Mouse (Mus musculus) limb, embryonic 11.5 days (tissue): ENCODE data around the gene Pkn2. TPM values are rescaled to one million over a fixed set of nuclear protein-coding genes. Genes with fewer than 3 reads are reported as not detected.

Experiments used
- ATAC-seq: fragments of 200-750 bp; cut with Nextera tagmentation; 2 replicates; pipeline ENCODE4 v1.8.0; 2017; ENCODE audit warnings: low read depth; ENCODE audit not compliant: insufficient number of reproducible peaks, low FRiP score, low TSS enrichment
- DNase-seq: peaks from one replicate; pipeline ENCODE4 v3.0.0-alpha.2; 2015; ENCODE audit warnings: low spot score
- H3K27ac ChIP-seq: fragments of 300-500 bp; sonication (generic); replicated peaks from 2 replicates; pipeline ENCODE4 v1.5.1; 2014; ENCODE audit warnings: low read depth, mild to moderate bottlenecking, low read length
- H3K27me3 ChIP-seq: fragments of 300-500 bp; sonication (generic); 2 replicates; pipeline ENCODE4 v1.6.1; 2014; ENCODE audit warnings: mild to moderate bottlenecking, low read length, mixed read lengths; ENCODE audit not compliant: control insufficient read depth, insufficient read depth
- H3K36me3 ChIP-seq: fragments of 300-500 bp; sonication (generic); 2 replicates; pipeline ENCODE4 v1.6.1; 2014; ENCODE audit warnings: mild to moderate bottlenecking, low read length, moderate library complexity, mixed read lengths; ENCODE audit not compliant: control insufficient read depth, insufficient read depth
- H3K4me1 ChIP-seq: fragments of 300-500 bp; sonication (generic); 2 replicates; pipeline ENCODE4 v1.6.1; 2014; ENCODE audit warnings: low read length, mixed read lengths; ENCODE audit not compliant: control insufficient read depth, insufficient read depth
- H3K4me2 ChIP-seq: fragments of 300-500 bp; sonication (generic); 2 replicates; pipeline ENCODE4 v1.6.1; 2014; ENCODE audit warnings: low read depth, mild to moderate bottlenecking, moderate library complexity; ENCODE audit not compliant: severe bottlenecking
- H3K4me3 ChIP-seq: fragments of 300-500 bp; sonication (generic); 2 replicates; pipeline ENCODE4 v1.5.1; 2014; ENCODE audit warnings: low read depth, low read length
- H3K9ac ChIP-seq: fragments of 300-500 bp; sonication (generic); 2 replicates; pipeline ENCODE4 v1.6.1; 2014; ENCODE audit warnings: mild to moderate bottlenecking, low read length
- H3K9me3 ChIP-seq: fragments of 300-500 bp; sonication (generic); 2 replicates; pipeline ENCODE4 v1.6.1; 2016; ENCODE audit warnings: low read length; ENCODE audit not compliant: control insufficient read depth
- WGBS: fragments of 180-500 bp; shearing (Covaris S2); extraction: QIAGEN DNeasy Blood & Tissue Kit; methylation state at CpG from one replicate; pipeline ENCODE4 v1.1.7; 2014; 5-methylcytosine and 5-hydroxymethylcytosine counted together
- polyA plus RNA-seq: library from polyadenylated mRNA; unstranded; fragments of >200 nt; fragmentation: Nextera tagmentation; extraction: Ambion mirVana; gene quantifications from 2 replicates; pipeline ENCODE4 v1.2.1, GENCODE M21; 2014

Pkn2 gene
- polyA plus RNA-seq, 1 experiment from 2014 or later = 52.8 TPM

DNA sequence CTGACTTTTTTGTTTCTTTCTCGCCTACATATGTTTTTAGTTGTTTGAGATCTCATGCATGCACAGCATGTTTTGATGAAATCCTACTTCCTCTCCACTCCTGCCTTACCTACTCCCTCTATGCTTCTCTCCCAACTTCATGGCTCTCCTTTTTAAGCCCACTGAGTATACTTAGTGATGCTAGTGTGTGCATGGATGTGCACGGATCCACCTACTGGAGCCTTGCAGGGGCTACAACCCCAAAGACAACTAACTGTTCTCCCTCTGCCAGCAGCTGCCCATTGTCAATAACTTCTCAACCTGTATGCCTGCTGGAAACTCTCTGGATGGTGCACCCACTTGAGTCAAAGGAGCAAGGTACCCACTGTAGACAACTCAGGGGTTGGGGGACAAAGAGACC lies 17.9 kb upstream of the Pkn2 start:
- Histone ChIP-seq H3K27ac (no peak overlapping the region), H3K36me3 (no peaks in the 10 kb centered on the region), H3K4me3 (no peak overlapping the region), H3K9me3 (no peaks in the 10 kb centered on the region), H3K4me2 (no peak overlapping the region), H3K9ac (no peak overlapping the region), H3K4me1 (no peaks in the 10 kb centered on the region), H3K27me3 (no peaks in the 10 kb centered on the region)
- DNase-seq (no peak), ATAC-seq (no peak)
- 91% methylated on average over 2 of the region's 2 CpGs for WGBS

- WGBS = 86% methylated on average over 8 of the region's 8 CpGs
- Histone ChIP-seq H3K9me3 (no peaks in the 10 kb centered on the region), H3K4me3 (no peak overlapping the region), H3K4me1 (no peaks in the 10 kb centered on the region), H3K36me3 (no peaks in the 10 kb centered on the region), H3K27me3 (no peaks in the 10 kb centered on the region), H3K9ac (no peak overlapping the region), H3K4me2 (no peak overlapping the region), H3K27ac (no peak overlapping the region)
- DNase-seq (no peak), ATAC-seq (no peak)
These were observed 17.2 kb upstream of the Pkn2 start for GRCm38 (mm10) chr3:142898949-142899396.

GRCm38 (mm10) chr3:142890442-142890841 lies 8.6 kb upstream of the Pkn2 start:
- no peak overlapping the region for H3K27ac ChIP-seq
- 89% methylated on average over 3 of the region's 3 CpGs for WGBS

GRCm38 (mm10) chr3:142886963-142887362 lies 5.2 kb upstream of the Pkn2 start:
- no peaks in the 10 kb centered on the region for H3K36me3 ChIP-seq
- H3K4me1 ChIP-seq = no peaks in the 10 kb centered on the region
- no peak for ATAC-seq
- H3K27ac ChIP-seq = no peak overlapping the region
- no peaks in the 10 kb centered on the region for H3K9me3 ChIP-seq
- no peaks in the 10 kb centered on the region for H3K27me3 ChIP-seq
- H3K4me3 ChIP-seq = no peak overlapping the region
- no peak for DNase-seq
- WGBS = 86% methylated on average over 3 of the region's 3 CpGs
- H3K9ac ChIP-seq = no peak overlapping the region
- H3K4me2 ChIP-seq = no peak overlapping the region

More at GRCm38 (mm10) chr3:142890442-142890841, 8.6 kb upstream of the Pkn2 start:
- Histone ChIP-seq H3K4me1 (no peaks in the 10 kb centered on the region), H3K27me3 (no peaks in the 10 kb centered on the region), H3K9me3 (no peaks in the 10 kb centered on the region), H3K4me3 (no peak overlapping the region), H3K36me3 (no peaks in the 10 kb centered on the region), H3K4me2 (no peak overlapping the region), H3K9ac (no peak overlapping the region)
- no peak for DNase-seq
- no peak for ATAC-seq

GRCm38 (mm10) chr3:142884594-142884993 lies 2.8 kb upstream of the Pkn2 start:
- Histone ChIP-seq H3K36me3 (no peaks in the 10 kb centered on the region), H3K27ac (no peak overlapping the region), H3K4me1 (no peaks in the 10 kb centered on the region), H3K4me3 (no peak overlapping the region), H3K9me3 (no peaks in the 10 kb centered on the region), H3K27me3 (no peaks in the 10 kb centered on the region), H3K4me2 (no peak overlapping the region), H3K9ac (no peak overlapping the region)
- ATAC-seq = no peak
- DNase-seq = no peak

- peak overlapping the region; percentile 45; the same call in 1 of the 2 replicates for H3K4me2 ChIP-seq
- 0% methylated on average over 28 of the region's 40 CpGs for WGBS
- H3K9ac ChIP-seq = peak overlapping the region; percentile 95
- no peaks in the 10 kb centered on the region for H3K4me1 ChIP-seq
- ATAC-seq (peak; percentile 26), DNase-seq (no peak)
- H3K27ac ChIP-seq = peak overlapping the region; percentile 92
- H3K4me3 ChIP-seq = peak overlapping the region; percentile 98
- H3K9me3 ChIP-seq = no peaks in the 10 kb centered on the region
- no peaks in the 10 kb centered on the region for H3K27me3 ChIP-seq
- no peaks in the 10 kb centered on the region for H3K36me3 ChIP-seq
These were observed 274 bp downstream of the Pkn2 start for GRCm38 (mm10) chr3:142881589-142881871.

DNA sequence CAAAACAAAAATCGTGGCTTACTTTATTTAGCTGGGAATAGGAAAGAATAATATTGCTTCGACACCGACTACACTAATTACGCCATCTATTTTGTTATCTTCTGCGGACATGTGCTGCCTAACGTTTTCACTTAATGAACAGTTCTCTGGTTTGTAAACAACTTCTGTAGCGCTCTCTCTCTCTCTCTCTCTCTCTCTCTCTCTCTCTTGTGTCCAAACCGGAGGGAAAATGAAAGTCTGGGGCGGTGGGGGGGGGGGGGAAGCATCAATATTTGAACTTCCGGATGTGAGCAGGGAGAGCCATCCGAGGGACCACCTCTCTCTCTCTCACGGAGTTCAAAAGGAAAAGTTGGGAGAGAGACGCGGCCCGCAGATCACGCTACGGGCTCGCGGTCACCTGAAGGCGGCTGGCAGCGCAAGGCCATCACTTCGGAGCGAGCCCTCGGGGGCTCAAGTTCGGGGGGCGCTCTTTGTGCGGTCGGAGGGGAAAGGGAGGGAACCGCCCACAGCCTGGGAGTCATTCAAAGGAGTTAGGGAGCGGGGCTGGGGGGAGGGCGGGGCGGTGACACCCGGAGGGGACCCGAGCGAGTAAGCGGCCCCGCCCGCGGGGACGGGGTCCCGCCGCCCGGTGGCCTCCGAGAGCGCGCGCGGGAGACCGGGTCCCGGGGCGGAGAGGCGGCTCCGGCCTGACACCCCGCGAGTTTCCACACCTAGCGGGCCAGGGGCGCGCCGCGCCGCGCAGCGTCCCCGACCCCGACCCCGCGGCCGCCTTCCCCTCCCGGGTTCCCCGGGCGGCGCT lies 815 bp downstream of the Pkn2 start:
- DNase-seq = peak; percentile 75
- peak; percentile 24; the same call in 1 of the 2 replicates for ATAC-seq
- Histone ChIP-seq H3K4me2 (peak overlapping the region; percentile 45), H3K9me3 (no peaks in the 10 kb centered on the region), H3K36me3 (no peaks in the 10 kb centered on the region), H3K27me3 (no peaks in the 10 kb centered on the region), H3K9ac (peak overlapping the region; percentile 95), H3K4me1 (no peaks in the 10 kb centered on the region), H3K4me3 (peak overlapping the region; percentile 98), H3K27ac (peak overlapping the region; percentile 92)
- WGBS = under 1% methylated on average over 35 of the region's 72 CpGs

DNA sequence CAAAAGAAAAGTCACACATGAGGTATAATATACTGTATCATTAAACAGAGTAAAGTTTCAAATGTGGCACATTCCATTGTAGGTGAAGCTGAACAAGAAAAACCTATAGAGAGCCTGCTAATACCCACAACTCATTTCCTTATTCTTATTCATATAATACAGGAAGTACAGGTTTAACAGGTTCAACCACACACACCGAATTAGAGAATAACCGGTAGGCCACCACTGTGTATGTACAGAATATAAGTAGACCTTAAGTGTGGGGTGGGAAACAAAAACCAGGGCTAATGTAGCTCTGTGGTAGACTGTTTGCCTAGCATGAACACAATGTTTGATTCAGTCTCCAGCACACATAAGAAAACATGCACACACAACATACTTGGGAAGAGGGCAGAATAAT lies 18.6 kb downstream of the Pkn2 start:
- H3K9ac ChIP-seq = no peak overlapping the region
- H3K9me3 ChIP-seq = no peaks in the 10 kb centered on the region
- H3K36me3 ChIP-seq = no peaks in the 10 kb centered on the region
- 88% methylated on average over 2 of the region's 2 CpGs for WGBS
- H3K4me3 ChIP-seq = no peak overlapping the region
- no peak overlapping the region for H3K4me2 ChIP-seq
- DNase-seq (no peak), ATAC-seq (no peak)
- no peaks in the 10 kb centered on the region for H3K4me1 ChIP-seq
- no peak overlapping the region for H3K27ac ChIP-seq
- H3K27me3 ChIP-seq = no peaks in the 10 kb centered on the region

DNA sequence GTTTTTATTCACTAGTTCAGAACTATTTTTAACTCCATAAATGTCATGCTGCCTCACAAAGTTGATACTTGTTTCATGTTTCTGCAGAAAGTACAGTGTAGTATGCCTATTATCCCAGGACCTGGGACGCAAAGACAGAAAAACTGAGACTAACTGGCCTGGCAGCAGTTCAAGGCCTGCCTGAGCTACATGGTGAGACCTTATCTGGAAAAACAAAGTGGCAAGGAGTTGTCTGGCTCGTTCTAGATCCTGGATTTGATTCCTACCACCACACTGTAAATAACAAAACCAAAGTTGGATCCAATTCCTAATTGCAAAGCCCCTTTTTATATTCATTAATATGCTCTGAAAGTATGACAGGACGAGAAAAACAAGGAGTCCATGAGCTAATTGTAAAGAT lies 25.0 kb downstream of the Pkn2 start:
- Histone ChIP-seq H3K4me3 (no peak overlapping the region), H3K4me1 (no peaks in the 10 kb centered on the region), H3K36me3 (no peaks in the 10 kb centered on the region), H3K9me3 (no peaks in the 10 kb centered on the region), H3K27me3 (no peaks in the 10 kb centered on the region), H3K27ac (no peak overlapping the region), H3K9ac (no peak overlapping the region), H3K4me2 (no peak overlapping the region)
- DNase-seq (no peak), ATAC-seq (no peak)
- WGBS = 89% methylated on average over 3 of the region's 3 CpGs
